Mouse (Mus musculus) liver, postnatal 0 days (tissue): ENCODE measurements around the gene Cdc6. TPM values are rescaled to one million over a fixed set of nuclear protein-coding genes. Genes with fewer than 3 reads are reported as not detected.
"Not testable (repeated sequence)": the region's sequence is repeated elsewhere in the genome, so short reads cannot be mapped to it uniquely, and the experiment has no call there.

ENCODE experiments used
- ATAC-seq: fragments of 200-750 bp; cut with Nextera tagmentation; 2 replicates; pipeline ENCODE4 v1.8.0; 2017; ENCODE audit warnings: mild to moderate bottlenecking, moderate library complexity
- DNase-seq: peaks from one replicate; pipeline ENCODE4 v3.0.0-alpha.2; 2016
- H3K27ac ChIP-seq: fragments of 300-500 bp; sonication (generic); 2 replicates; pipeline ENCODE4 v1.5.1; 2014; ENCODE audit warnings: antibody characterized with exemption, moderate library complexity, mild to moderate bottlenecking, low read depth
- H3K27me3 ChIP-seq: fragments of 300-500 bp; sonication (generic); 2 replicates; pipeline ENCODE4 v1.6.1; 2014; ENCODE audit warnings: low read length, control low read depth, mixed read lengths; ENCODE audit not compliant: insufficient read depth
- H3K36me3 ChIP-seq: fragments of 300-500 bp; sonication (generic); replicated peaks from 2 replicates; pipeline ENCODE4 v1.6.1; 2014; ENCODE audit warnings: mild to moderate bottlenecking, control low read depth, low read length, moderate library complexity, mixed read lengths; ENCODE audit not compliant: insufficient read depth
- H3K4me1 ChIP-seq: fragments of 300-500 bp; sonication (generic); 2 replicates; pipeline ENCODE4 v1.6.1; 2014; ENCODE audit warnings: antibody characterized with exemption, mild to moderate bottlenecking, control low read depth; ENCODE audit not compliant: insufficient read depth
- H3K4me2 ChIP-seq: fragments of 300-500 bp; sonication (generic); 2 replicates; pipeline ENCODE4 v1.6.1; 2014; ENCODE audit warnings: low read depth, mild to moderate bottlenecking, low read length, moderate library complexity, mixed read lengths
- H3K4me3 ChIP-seq: fragments of 300-500 bp; sonication (generic); 2 replicates; pipeline ENCODE4 v1.5.1; 2014; ENCODE audit warnings: low read depth, low read length
- H3K9ac ChIP-seq: fragments of 300-500 bp; sonication (generic); replicated peaks from 2 replicates; pipeline ENCODE4 v1.6.1; 2014; ENCODE audit warnings: mild to moderate bottlenecking, moderate library complexity
- H3K9me3 ChIP-seq: fragments of 300-500 bp; sonication (generic); 2 replicates; pipeline ENCODE4 v1.6.1; 2016; ENCODE audit warnings: mild to moderate bottlenecking, control low read depth, low read length, mixed read lengths
- CTCF ChIP-seq: sonication (generic); IDR thresholded peaks from 2 replicates; pipeline ENCODE4 v1.5.1; 2016; ENCODE audit warnings: antibody characterized with exemption, low read depth
- EP300 ChIP-seq: IDR thresholded peaks from 2 replicates; pipeline ENCODE4 v1.6.1; 2016; ENCODE audit warnings: antibody characterized with exemption, low read depth, mild to moderate bottlenecking
- WGBS: fragments of 180-500 bp; shearing (Covaris S2); extraction: QIAGEN DNeasy Blood & Tissue Kit; methylation state at CpG from one replicate; pipeline ENCODE4 v1.1.7; 2014; ENCODE audit not compliant: insufficient replicate concordance; 5-methylcytosine and 5-hydroxymethylcytosine counted together
- polyA plus RNA-seq: library from polyadenylated mRNA; unstranded; fragments of >200 nt; fragmentation: Nextera tagmentation; extraction: Ambion mirVana; gene quantifications from 2 replicates; pipeline ENCODE4 v1.2.1, GENCODE M21; 2015

Cdc6 gene
- polyA plus RNA-seq, 1 experiment from 2014 or later, result 22.3 TPM

DNA sequence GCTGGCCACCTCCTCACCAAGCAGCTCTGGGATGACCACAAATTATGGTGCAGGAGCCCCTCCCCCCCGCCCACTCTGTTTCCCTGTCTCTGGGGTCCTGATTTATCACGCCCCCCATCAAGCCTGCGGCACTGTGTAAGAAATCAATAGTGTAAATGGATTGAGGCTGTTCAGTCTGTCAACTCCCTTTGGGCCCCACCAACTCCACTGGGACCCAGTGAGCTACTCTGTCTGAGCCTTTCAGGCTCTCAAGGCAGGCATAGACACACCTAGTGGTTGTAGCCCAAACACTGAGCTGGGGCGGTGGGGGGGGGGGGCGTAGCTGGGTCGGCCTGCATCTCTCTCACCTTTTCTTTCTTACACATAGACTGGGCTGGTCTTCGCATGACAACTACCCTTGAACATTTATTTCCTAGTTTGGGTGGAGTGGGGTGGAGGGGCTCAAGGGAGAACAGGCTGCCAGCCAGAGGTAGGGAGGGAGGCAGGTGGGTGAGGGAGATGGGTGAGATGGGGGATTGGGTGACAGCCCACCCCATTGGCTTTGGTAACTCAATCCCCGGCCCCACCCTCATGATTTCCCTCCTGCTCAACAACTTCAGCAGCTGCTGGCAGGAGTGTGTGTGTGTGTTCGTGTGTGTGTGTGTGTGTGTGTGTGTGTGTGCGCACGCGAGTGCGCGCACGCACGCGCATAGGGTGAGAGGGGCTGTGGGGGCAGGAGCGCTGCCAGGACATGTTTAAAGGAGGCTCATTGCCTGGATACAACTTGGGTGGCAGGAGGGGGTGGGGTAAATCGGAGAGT, 24.9 kb downstream of the Cdc6 start:
- H3K27ac ChIP-seq, result no peak overlapping the region
- WGBS, result 30% methylated on average over 19 of the region's 19 CpGs
- H3K9me3 ChIP-seq, result no peaks in the 10 kb centered on the region
- ATAC-seq, result no peak
- peaks cover 45% of the 10 kb centered on the region for H3K4me1 ChIP-seq
- H3K36me3 ChIP-seq, result no peaks in the 10 kb centered on the region
- TF ChIP-seq CTCF (no peak), EP300 (no peak)
- no peak for DNase-seq
- H3K4me3 ChIP-seq, result no peak overlapping the region
- no peak overlapping the region for H3K4me2 ChIP-seq
- H3K27me3 ChIP-seq, result peaks cover 25% of the 10 kb centered on the region
- no peak overlapping the region for H3K9ac ChIP-seq

DNA sequence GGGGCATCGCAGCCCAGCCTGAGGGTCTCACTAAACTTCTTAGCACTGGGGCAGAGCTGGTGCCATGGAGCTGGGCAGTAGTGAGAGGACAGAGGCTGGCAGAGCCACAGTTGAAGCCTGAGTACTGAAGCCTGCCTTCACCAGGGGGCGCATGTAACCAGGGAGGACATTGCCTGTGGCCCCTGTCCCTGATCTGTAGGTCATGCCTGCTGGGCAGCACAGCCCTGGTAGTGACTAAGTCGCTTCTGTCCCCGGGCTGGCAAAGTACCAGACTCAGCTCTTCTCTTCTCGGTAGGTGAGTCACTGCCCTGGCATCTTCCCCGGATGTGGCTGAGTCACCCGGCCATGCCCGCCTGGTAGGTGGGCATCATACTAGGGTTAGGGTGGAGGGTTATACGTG, 25.6 kb downstream of the Cdc6 start:
- 38% methylated on average over 9 of the region's 9 CpGs for WGBS
- Histone ChIP-seq H3K9me3 (no peaks in the 10 kb centered on the region), H3K4me3 (no peak overlapping the region), H3K9ac (no peak overlapping the region), H3K27ac (no peak overlapping the region), H3K4me2 (no peak overlapping the region), H3K4me1 (peaks cover 40% of the 10 kb centered on the region), H3K36me3 (no peaks in the 10 kb centered on the region), H3K27me3 (peaks cover 18% of the 10 kb centered on the region)
- TF ChIP-seq CTCF (peak; percentile 72), EP300 (no peak)
- ATAC-seq, result no peak
- peak; percentile 72 for DNase-seq

DNA sequence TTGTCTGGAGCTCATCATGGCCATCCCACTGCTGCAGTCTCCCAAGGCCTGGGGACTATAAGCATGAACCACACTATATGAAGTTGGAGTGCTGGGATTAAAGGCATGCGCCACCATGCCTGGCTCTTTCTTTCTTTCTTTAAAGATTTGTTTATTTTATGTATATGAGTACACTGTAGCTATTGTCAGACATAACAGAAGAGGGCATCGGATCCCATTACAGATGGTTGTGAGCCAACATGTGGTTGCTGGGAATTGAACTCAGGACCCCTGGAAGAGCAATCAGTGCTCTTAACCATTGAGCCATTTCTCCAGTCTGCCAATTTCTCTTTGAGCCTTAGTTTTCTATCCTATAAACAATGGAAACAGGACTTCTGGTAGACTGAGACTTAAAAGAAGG, 26.2 kb downstream of the Cdc6 start:
- peaks cover 46% of the 10 kb centered on the region for H3K4me1 ChIP-seq
- ATAC-seq, H3K4me3 ChIP-seq, H3K9me3 ChIP-seq, H3K9ac ChIP-seq, H3K4me2 ChIP-seq, DNase-seq, H3K36me3 ChIP-seq, H3K27ac ChIP-seq: not testable (repeated sequence)
- H3K27me3 ChIP-seq, result peaks cover 20% of the 10 kb centered on the region
- WGBS, result 78% methylated on average over 2 of the region's 2 CpGs

DNA sequence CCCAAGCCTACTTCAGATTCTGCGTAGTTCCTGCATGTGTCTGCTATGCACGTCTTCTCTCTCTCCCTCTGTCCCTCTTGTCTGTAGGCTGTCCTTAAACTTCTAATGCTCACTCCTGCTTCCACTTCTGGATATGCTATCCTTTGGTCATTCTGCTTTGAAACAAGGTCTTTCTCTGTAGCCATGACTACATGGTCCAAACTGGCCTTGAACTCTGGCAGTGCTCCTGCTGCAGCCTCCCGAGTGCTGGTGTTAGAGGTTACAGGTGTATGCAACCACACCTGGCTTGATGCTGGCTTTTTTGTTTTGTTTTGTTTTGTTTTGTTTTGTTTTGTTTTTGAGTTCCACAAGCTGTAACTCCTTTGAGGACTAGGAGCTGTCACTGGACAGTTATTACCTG, 26.8 kb downstream of the Cdc6 start:
- Histone ChIP-seq H3K27me3 (peaks cover 21% of the 10 kb centered on the region), H3K4me3 (no peak overlapping the region), H3K27ac (no peak overlapping the region), H3K9me3 (no peaks in the 10 kb centered on the region), H3K4me1 (peaks cover 51% of the 10 kb centered on the region), H3K4me2 (no peak overlapping the region), H3K36me3 (no peaks in the 10 kb centered on the region), H3K9ac (no peak overlapping the region)
- 72% methylated on average over 3 of the region's 3 CpGs for WGBS
- DNase-seq (no peak), ATAC-seq (no peak)
- no peak for TF ChIP-seq EP300
- TF ChIP-seq CTCF, result no peak

DNA sequence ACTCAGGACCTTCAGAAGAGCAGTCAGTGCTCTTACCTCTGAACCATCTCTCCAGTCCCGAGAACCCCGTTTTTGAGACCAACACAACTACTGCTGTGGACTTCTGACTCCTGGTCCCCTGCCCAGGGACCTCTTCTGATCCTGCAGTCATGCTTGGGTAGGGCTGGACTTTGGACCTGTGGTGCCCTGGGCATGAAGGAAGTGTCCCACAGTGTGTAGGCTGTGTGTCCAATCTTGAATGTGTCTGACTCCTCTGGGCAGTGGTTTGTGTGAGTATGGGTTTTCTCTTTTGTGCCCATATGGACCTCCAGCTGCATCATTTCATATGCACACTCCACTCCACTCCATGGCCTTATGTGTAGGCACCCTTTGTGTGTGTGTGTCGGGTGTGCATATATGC, 27.5 kb downstream of the Cdc6 start:
- H3K27me3 ChIP-seq, result peaks cover 21% of the 10 kb centered on the region
- 77% methylated on average over 3 of the region's 3 CpGs for WGBS

DNA sequence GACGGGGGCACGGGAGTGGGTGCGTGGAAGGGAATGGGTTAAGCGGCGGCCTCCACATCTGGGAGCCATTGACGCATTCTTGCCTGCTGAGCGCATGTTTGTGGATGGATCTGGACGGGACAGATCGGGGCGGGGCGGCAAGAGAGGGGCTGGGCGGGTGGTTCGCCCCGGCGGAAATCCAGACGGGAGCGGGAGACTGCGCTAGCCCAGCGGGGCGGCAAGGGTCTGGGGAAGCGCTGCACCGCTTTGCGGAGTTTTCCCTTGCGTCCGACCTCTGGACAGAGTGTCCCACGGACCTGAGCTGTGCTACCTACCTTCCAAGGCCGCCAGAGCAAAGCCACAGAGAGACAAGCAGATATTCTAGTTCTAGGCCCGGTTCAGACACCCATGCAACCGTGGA, 28.6 kb downstream of the Cdc6 start:
- ATAC-seq, result peak; percentile 59
- H3K9me3 ChIP-seq, result no peaks in the 10 kb centered on the region
- H3K4me2 ChIP-seq, result peak overlapping the region; percentile 83
- peak overlapping the region; percentile 79 for H3K27ac ChIP-seq
- no peaks in the 10 kb centered on the region for H3K36me3 ChIP-seq
- peaks cover 19% of the 10 kb centered on the region for H3K27me3 ChIP-seq
- 8% methylated on average over 29 of the region's 29 CpGs for WGBS
- H3K4me1 ChIP-seq, result peaks cover 63% of the 10 kb centered on the region
- peak; percentile 75 for DNase-seq
- H3K9ac ChIP-seq, result peak overlapping the region; percentile 50
- H3K4me3 ChIP-seq, result peak overlapping the region; percentile 51
- TF ChIP-seq CTCF (no peak), EP300 (no peak)

More for the DNA sequence above, 27.5 kb downstream of the Cdc6 start:
- peaks cover 56% of the 10 kb centered on the region for H3K4me1 ChIP-seq
- no peak overlapping the region for H3K27ac ChIP-seq
- no peaks in the 10 kb centered on the region for H3K9me3 ChIP-seq
- H3K4me2 ChIP-seq, result no peak overlapping the region
- no peak for TF ChIP-seq EP300
- TF ChIP-seq CTCF, result no peak
- H3K9ac ChIP-seq, result no peak overlapping the region
- ATAC-seq (no peak), DNase-seq (no peak)
- H3K36me3 ChIP-seq, result no peaks in the 10 kb centered on the region
- H3K4me3 ChIP-seq, result no peak overlapping the region
